Mouse (Mus musculus): ENCODE results near the gene Atg101.

The Atg101 gene

GRCm38 (mm10) chr15:101286129-101286770 lies 2.2 kb downstream of the Atg101 start:
- no peak for DNase-seq (ENCODE audit: low spot score in 2 of 2)

- no peak for DNase-seq (ENCODE audit: low spot score in 2 of 2)
Observed at GRCm38 (mm10) chr15:101287361-101287760, 3.3 kb downstream of the Atg101 start.

- DNase-seq (ENCODE audit: low spot score in 2 of 2): no peak
Observed at GRCm38 (mm10) chr15:101290354-101290753, 6.3 kb downstream of the Atg101 start.

- DNase-seq (ENCODE audit: low spot score in 2 of 2): no peak
Observed at GRCm38 (mm10) chr15:101292012-101292411, 7.9 kb downstream of the Atg101 start.

- DNase-seq (ENCODE audit: low spot score in 2 of 2): no peak
Observed at GRCm38 (mm10) chr15:101293025-101293621, 9.1 kb downstream of the Atg101 start, which contains the start of gene 6030408B16Rik. TSS of gene 6030408B16Rik (plus strand) at chr15:101293212.

- DNase-seq (ENCODE audit: low spot score in 2 of 2): no peak
Observed at GRCm38 (mm10) chr15:101294028-101294894, 10.2 kb downstream of the Atg101 start.

GRCm38 (mm10) chr15:101295106-101295505 lies 11.0 kb downstream of the Atg101 start:
- no peak for DNase-seq (ENCODE audit: low spot score in 2 of 2)

GRCm38 (mm10) chr15:101295616-101296015 lies 11.5 kb downstream of the Atg101 start:
- DNase-seq (ENCODE audit: low spot score in 2 of 2): no peak

GRCm38 (mm10) chr15:101296091-101296490 lies 12.0 kb downstream of the Atg101 start:
- DNase-seq (ENCODE audit: low spot score in 2 of 2): no peak

- DNase-seq (ENCODE audit: low spot score in 2 of 2): no peak
Observed at GRCm38 (mm10) chr15:101297988-101298387, 13.9 kb downstream of the Atg101 start.

GRCm38 (mm10) chr15:101298550-101298949 lies 14.5 kb downstream of the Atg101 start:
- no peak for DNase-seq (ENCODE audit: low spot score in 2 of 2)

GRCm38 (mm10) chr15:101299480-101299960 lies 15.4 kb downstream of the Atg101 start:
- no peak for DNase-seq (ENCODE audit: low spot score in 2 of 2)

GRCm38 (mm10) chr15:101300128-101300527 lies 16.1 kb downstream of the Atg101 start:
- DNase-seq (ENCODE audit: low spot score in 2 of 2): no peak

- DNase-seq (ENCODE audit: low spot score in 2 of 2): no peak
Observed at GRCm38 (mm10) chr15:101302201-101302600, 18.1 kb downstream of the Atg101 start.

GRCm38 (mm10) chr15:101303830-101304229 lies 19.8 kb downstream of the Atg101 start:
- no peak for DNase-seq (ENCODE audit: low spot score in 2 of 2)

- DNase-seq (ENCODE audit: low spot score in 2 of 2): no peak
Observed at GRCm38 (mm10) chr15:101306459-101306858, 22.4 kb downstream of the Atg101 start.

GRCm38 (mm10) chr15:101308440-101309348 lies 24.6 kb downstream of the Atg101 start:
- DNase-seq (ENCODE audit: low spot score in 2 of 2): no peak

GRCm38 (mm10) chr15:101309493-101309892 lies 25.4 kb downstream of the Atg101 start:
- no peak for DNase-seq (ENCODE audit: low spot score in 2 of 2)

- peak; percentile 46 to 52 for DNase-seq (ENCODE audit: low spot score in 2 of 2)
Observed at GRCm38 (mm10) chr15:101311087-101311770, 27.2 kb downstream of the Atg101 start.

- no peak for DNase-seq (ENCODE audit: low spot score in 2 of 2)
Observed at GRCm38 (mm10) chr15:101312006-101312405, 27.9 kb downstream of the Atg101 start.

- no peak for DNase-seq (ENCODE audit: low spot score in 2 of 2)
Observed at GRCm38 (mm10) chr15:101315378-101315777, 31.3 kb downstream of the Atg101 start.
